Mouse (Mus musculus) heart, adult 9 months (tissue): ENCODE data around the gene Peg10.

Experiments used
- DNase-seq, 2 experiments: peaks; one replicate each; pipeline ENCODE4 v3.0.0; 2022; ENCODE audit warnings: low spot score in 2 of 2

Peg10 gene

DNA sequence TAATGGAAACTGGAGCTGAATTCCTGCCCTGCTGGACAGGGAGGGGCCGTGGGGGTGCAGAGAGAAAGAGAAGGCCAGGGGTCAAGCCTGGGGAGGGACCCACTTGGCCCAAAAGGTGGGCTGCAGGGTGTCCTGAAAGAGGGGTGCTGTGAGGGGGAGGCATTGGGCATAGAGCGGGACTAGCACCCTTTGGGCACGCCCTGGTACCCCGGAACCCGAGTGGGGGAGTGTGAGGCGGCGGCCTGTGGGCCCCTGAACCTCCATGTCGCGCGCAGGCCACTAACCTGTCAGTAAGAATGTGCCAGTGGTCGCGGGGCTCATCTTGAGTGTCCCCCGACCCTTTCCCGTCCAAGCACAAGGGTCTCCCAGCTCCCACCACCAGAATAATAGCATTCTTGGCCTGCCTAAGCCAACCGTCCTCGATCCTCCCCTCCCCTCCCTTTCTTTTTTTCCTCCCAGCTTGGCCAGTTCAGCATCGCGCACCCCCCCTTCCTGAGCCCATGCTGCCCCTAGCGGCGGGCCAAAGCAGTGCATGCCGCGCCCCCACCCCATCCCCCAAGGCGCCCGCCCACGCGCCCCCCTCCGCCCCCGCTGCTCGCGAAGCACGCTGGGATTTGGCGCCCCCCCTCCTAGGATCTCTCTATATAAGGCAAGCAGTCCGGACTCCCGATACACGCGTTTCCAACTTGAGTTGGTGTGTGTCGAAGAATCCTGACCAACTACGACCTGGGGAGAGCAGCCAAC lies at the start of gene Peg10, which contains the start of gene Sgce:
TSS of gene Peg10 (plus strand) at position 611 of the 744 bp plus-strand sequence.
TSS of gene Sgce (minus strand) at position 512 of the 744 bp plus-strand sequence.
- peak; percentile 55 to 59 for DNase-seq

DNA sequence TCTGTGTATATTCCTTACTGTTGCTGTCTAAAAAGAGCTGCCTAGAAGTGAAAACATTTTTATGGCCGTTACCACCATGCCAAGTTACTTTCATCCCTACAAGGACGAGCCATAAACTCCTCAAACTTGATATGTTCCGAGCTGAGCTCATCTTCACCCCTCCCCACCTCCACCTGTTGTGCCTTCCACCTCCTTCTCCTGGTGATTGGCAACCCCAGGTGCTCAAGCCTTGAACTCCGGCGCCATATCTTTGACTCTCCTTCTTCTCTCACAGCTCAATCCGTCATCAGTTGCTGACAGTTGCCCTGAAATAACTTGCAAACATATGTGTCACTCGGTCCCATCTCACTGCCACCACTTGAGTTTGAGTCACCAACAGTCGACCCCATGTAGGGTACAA lies 45.5 kb upstream of the Peg10 start:
- DNase-seq: no peak

DNA sequence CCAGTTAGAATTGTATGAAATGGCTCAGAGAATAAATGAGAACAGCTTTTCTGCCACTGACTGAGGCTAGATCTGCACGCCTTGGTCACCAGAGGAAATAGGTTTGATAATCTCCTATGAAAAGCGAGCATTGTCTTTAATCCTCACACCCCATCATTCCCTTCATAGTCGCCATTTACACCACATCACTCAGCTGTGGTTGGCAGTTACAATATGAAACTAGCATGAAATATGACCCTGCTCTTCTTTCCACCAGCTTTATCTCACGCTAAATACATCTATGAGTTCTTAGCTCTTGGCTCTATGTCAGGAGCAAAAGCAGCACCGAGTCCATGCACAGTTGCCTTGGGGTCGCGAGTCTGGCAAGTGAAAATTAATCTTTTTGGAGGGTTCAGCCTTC lies 43.2 kb upstream of the Peg10 start:
- no peak for DNase-seq

DNA sequence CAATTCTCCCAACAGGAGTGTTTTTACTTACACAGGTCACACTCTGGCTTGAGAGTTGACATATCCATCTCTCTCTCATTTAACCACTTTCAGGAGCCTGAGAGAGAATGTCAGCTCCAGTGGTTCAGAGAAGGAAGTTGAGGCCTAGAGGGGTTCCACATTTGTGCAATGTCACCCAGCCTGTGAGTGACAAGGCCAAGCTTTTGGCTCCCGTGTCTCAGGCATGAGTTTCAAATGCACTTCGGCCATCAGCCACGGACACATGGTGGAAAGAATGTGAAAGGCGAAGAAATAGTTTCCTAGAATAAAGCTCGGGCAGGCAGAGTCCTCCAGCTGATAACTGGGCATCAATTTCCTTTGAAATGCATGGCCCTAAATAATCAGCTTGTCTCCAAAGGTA lies 40.7 kb upstream of the Peg10 start:
- no peak for DNase-seq

DNA sequence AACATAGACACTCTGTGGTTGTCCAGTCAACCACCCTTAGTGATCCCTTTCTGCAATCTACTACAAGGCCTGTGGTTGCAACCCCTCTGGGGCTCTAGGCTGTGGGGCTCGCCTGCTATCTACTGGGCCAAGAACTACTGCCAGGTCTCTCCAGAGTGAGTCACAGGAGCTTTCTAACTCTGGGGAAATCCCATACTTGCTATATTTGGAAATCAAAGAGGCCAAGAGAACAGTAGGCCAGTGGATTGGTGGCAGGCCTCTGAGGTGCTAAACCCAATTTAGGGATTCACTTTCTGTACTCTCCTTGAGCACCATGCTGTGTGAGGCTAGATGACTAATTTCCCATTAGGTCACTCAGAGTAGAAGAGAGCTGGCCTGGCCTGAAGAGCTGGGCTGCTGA lies 38.1 kb upstream of the Peg10 start:
- peak; percentile 30 for DNase-seq

DNA sequence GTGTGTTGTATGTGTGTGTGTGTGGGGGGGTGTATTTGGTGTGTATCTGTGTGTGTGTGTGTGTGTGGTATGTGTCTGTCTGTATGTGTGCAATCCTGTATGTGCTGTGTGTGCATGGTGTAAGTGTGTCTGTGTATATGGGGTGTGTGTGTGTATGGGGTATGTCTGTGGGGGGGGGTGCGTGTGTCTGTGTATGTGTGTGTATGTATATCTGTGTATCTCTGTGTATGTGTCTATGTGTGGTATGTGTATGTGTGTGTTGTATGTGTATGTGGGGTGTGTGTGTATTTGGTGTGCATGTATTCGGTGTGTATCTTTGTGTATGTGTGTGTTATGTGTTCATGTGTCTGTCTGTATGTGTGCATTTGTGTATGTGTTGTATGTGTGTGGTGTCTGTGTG lies 30.9 kb upstream of the Peg10 start:
- DNase-seq: no peak

DNA sequence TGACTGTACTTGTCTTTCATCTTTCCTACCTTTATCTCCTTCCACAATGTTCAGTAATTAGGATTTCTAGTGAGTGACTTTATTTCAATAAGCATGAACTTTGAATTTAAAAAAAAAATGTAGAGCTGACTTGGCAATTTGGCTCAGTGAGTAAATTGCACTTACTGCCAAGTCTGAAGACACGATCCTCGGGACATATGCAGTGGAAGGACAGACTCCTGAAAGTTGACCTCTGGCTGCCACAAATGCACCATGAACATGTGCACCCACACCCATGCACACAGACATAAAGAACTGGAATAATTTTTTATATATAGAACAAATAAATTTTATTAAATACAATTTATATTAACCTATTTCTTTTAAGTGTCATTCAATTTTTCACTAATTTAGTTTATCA lies 29.8 kb upstream of the Peg10 start:
- DNase-seq: no peak

DNA sequence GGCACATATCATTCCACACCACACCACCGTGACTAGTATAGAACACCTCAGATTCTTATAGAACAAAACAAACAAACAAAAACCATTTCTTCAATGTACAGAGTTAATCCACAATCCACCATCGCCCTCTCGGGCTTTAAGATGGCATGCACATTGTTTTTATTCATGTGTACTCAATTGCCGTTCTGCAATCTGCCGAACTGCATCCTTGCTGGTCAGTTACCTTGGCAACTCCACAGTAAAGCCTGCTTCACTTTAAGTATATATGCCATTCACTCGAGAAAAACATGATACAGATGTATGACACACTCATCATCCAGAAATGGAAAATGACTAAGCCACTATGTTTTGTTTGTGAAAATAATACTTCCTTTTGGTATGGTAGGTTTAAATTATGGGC lies 25.0 kb upstream of the Peg10 start:
- no peak for DNase-seq

DNA sequence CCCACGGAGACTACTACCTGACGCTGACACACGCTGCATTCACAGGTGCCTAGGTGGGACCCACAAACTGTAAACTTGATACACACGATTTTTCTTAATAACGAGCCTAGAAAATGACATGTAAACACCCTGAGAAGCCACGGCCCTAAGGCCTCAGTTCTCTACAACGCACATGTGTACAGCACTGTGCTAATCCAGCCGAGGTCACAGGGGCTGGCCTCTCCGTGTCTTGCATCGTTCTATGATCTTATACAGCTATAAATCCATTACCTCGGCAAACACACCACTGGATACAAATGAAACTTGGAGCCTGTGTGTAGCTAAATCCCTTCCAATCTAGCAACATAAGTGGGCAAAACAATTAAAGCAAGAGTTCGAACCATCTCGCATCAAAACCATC lies 24.4 kb upstream of the Peg10 start:
- DNase-seq: no peak

DNA sequence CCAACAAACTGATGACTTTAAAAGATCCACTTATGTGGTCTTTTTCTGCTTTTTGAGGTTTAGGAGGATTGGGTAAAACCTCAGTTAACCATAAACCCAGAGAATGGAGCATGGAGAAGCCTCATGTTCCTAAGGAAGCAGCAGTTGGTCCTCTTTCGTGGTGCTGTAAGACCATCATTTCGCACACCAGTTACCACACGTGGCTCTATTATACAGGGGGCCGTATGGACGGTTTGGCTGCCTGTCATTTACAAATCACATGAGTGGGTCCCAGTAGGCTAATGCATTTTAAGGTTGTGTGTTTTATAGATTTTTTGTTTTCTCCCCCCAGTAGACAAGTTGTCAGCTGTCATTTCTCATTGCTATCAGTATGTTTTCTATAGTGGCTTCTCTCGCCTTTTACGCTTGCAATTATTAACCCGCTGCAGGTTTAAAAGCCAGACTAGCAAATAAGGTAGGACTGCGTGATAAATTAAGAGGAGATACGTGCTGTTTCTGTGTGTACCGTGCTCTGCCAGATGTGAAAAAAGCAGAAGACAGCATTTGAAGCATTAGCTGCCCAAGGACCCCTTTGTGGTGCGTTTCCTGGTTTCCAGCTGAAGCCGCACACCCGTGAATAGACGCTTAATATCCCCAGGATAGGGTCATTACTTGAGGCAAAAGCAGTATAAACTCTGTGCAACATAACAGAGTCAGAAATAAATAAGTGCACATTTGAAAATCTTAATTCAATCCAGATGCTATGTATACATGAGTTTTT lies 22.9 kb upstream of the Peg10 start:
- DNase-seq: no peak

DNA sequence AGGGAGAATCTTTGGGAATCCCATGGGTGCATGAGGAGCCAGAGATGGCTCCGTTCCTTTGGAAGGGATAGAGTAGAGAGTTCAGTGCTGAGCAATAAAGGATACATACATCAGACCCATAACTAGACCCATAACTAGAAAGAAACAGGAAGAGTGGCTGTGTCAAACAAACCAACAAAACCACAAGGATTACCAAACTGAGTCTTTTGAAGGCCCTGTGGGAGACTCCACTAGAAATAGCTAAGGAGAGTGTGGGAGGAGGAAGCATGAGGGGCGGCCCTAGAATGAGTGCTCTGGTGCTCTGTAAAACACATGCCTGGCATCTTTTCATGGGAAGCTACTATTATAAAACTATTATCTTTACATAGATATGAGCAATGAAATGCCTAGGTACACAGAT lies 18.8 kb upstream of the Peg10 start:
- DNase-seq: no peak

DNA sequence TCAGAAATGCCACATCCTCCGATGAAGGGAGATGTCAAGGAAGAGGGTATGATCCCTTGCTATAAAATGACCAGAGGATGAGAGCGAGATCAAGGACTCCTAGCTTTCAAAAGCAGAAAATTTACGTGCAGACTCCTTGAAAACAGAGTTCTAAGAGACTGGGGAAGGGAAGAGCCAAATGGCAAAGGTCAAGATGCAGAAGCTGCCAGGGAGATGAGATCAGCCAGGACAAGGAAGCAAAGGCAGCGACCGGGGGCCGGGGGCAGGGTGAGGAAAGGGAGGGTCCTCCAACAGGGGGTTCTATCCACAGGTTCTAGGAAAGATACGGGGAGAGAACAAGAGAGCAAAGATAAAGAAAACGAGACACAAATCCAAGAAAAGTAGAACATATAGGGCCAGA lies 15.4 kb upstream of the Peg10 start:
- no peak for DNase-seq

DNA sequence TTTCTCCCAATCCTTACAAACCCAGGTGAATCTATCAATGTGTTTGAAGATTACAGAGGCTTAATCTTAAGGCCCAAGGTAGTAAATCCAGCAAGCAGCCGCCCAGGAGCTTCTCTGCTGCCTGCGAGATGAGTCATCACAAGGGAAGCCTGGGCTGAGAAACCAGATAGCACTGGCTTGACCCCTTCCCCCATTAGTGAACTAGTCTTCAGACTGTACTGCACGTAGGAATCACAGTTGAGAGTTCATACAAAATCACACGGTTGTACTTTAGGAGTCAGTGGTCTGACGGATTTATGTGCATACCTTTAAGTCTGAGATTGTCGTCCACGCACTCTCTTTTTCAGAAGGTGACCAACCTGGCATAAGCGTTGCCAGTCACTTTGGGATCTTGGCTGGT lies 13.9 kb upstream of the Peg10 start:
- no peak for DNase-seq

DNA sequence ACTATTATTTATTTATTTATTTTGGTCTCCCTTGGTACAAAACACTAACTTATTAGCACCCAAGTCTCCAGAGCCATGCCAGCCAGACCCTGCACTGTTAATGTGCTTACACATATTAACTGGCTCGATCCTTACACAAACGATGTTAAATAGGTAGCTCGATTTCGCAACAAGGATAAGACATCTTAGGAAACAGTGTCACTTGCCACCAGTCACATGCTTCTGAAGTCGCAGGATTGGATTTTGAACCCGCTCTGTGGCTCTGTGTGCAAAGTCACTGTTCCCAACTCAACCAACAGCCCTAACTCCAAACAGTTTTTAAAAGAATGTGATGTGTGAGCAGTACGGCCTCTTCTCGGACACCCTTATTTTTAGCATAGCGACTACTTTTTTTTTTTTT lies 10.7 kb upstream of the Peg10 start:
- no peak for DNase-seq

DNA sequence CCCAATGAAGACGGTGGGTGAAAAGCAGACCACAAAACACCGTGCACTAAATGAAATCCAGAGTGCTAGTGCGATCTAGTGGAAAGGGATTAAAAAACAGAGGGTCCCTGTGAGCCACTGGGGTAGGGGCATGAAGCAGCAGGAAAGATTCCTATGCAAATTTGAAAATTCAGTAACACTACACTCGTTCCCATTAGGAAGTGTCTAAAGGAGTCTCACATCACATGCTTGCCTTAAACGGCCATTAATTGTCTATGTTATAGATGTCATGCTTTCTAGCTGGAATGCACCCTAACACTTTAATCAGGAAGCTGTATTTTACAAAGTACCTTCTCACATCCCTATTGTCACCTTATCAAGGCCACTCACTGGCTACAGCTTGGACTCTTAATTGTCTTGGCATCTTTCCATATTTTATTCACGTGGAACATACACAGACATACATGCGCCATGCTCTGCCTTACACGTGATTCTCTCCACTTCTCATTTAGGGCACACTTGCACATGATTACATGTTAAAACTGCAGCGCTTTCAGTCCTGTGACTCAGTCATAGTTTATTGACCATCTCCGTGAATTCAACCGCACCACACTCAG lies 9.0 kb upstream of the Peg10 start:
- no peak for DNase-seq

DNA sequence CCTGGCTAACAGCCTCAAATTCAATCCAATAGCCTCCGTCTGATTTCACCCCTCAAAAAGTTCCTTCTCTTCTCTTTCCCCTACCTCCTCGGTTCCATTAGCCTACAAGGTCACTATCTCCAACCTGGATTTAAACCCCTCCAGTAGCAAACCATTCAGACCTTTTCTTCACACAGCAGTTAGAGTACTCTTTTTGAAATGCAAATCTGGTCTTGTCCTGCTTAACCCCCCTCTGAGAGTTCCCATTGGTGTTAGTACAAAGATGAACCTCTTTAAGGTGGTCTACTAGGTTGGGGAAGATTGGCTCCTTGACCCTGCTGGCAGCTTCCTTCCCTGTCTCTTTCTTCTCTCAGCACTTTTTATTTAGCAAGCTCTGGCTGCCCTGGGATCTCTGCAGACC lies 8.4 kb upstream of the Peg10 start:
- no peak for DNase-seq

DNA sequence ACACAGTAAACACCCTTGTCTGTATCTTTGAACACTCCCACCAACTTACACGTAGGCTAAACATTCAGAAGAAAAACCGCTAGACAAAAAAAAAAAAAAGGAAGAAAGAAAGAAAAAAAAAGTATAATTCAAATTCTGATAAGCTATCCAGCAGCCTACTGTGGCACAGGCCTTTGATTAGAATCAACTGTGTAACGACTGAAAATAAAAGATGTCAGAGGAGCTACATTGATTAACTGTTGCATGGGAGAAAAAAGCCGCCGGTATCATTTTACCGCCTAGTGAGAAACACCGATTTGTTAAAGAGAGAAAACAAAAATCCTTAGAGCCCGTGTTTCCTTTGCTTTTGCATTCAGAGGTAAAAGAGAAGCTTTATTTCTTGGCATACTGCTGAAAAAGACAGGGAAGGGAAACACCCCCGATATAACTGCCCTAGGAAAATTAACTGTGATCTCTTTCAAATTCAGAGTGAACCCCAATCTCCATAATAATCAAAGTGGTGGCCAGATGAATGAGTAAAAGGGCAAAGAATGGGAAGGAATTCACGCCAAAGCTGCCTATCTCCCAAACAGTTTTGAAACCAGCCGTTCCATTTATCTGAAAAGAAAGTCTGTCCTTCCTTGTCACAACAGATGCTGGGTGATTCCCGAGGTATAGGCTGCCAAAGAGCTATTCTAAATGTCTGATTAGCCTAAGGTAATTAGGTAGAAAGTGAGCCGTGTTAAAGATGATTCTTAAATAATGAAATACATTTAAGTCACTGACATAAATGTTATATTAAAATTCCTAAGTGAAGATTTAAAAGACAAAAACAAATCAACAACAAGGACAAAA lies 7.4 kb upstream of the Peg10 start:
- DNase-seq: no peak

DNA sequence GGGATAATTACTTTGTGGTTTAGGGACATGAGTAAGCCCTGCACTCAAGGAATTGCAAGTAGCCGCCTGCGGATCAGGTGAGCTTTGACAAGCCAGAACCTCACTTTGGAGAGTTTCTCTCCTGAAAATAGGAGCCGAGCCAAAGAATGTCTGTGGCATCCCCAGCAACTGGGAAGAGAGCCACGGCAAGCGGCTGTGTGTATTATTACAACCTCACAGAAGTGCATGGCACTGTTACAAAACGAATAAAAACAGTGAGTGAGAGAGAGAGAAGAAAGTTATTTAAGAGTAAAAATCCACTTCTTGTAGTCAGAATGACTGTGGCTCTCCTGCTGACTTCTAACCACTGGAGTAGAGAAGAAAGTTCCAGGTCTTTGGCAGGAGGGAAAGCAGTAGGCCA lies 6.6 kb upstream of the Peg10 start:
- peak; percentile 13 to 48 for DNase-seq

DNA sequence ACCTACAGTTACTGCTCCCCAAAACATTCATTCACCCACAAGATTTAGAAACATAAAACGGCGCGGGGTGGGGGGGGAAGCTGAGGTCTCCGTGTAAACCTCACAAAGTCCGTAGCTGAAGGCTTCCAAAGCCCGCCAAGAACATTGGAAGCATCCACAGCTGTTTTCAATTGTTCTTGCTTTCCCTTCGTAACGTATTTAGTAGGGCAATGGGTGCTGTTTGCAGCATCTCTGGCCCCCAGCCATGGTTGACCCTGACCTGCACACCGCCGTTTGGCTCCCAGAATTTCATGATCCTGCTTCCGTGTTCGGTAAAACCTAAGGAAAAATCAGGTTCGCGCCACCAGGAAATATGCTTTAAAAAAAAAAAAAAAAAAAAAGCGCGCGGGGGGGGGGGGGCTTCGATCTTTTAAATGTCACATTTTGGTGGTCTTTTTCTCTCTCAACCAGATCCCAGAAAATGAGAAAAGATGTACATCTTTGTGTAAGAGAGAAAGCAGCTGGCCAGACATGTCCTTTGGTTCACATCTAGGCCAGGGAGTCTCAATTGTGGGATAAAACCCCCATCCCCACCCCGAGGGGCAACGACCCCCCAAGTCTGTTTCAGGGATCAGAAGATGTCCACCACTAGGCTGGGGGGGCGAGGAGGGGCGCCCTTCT lies 940 bp upstream of the Peg10 start:
- no peak for DNase-seq

DNA sequence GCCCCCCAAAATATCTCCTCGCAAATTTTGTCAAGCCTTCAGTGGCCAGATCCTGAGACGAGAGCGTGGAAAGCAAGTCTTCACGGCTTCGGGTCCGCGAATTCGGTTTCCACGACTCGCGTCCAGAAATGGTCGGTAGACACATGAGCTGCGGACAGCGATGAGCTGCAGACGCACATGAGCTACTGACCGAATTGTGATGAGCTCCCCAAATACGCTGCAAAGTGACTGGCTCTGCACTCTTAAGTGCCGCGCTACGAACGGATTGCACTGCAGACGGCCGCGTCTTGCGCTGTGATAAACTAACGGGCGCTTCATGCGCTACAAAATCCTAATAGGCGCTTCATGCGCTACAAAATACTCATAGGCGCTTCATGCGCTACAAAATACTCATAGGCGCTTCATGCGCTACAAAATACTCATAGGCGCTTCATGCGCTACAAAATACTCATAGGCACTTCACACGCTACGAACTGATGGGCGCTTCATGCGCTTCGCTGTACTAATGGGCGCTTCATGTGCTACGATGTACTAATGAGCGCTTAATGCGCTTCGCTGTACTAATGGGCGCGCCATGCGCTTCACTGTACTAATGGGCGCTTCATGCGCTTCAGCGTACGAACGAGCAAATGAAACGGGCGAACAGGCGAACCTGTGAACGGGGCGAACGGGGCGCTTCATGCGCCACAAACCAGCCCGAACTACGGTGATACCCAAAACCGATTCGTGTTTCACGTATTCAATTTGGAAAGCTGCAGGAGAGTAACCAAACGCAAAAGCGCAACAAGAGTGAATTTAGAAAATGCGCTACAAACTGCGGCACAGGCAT lies 785 bp downstream of the Peg10 start:
- DNase-seq: peak; percentile 2 to 29
